Mouse (Mus musculus) layer of hippocampus, adult 9-11 months (tissue): ENCODE results near the gene Nfkbil1.
"Not testable (repeated sequence)": the region's sequence is repeated elsewhere in the genome, so short reads cannot be mapped to it uniquely, and the experiment has no call there.

ENCODE experiments used
- DNase-seq: peaks from one replicate; pipeline ENCODE4 v3.0.0; 2022

Gene Nfkbil1

DNA sequence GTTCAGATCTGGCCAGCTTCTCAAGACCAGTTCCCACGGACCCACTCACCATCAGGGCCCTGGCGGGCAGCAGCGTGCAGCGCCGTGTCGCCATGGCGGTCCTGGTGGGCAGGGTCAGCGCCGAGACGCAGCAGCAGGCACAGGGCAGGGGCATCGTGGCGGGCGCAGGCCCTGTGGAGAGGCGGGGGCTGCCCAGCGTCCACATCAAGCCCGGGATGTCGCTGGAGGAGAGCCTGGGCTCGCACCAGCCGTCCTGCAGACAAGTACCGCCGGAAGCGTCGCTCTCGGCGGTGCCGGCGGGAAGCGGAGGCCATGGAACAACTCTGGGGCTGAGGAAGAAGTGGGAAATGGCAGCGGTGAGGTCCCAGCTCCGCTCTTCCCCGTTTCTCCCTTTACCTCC lies 689 bp downstream of the Nfkbil1 start:
- no peak for DNase-seq

DNA sequence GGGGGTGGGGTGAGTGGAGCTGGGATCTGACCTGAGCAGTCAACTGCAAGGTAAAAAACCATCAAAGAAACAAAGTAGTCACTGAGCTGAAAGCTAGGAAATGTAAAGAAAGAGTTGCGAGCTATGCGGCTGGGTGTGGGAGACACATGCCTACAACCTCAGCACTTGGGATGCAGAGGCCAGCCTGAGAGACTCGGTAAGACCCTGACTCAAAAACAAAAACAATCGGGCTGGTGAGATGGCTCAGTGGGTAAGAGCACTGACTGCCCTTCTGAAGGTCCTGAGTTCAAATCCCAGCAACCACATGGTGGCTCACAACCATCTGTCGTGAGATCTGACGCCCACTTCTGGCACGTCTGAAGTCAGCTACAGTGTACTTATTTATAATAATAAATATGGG lies 1.5 kb downstream of the Nfkbil1 start:
- DNase-seq = not testable (repeated sequence)

DNA sequence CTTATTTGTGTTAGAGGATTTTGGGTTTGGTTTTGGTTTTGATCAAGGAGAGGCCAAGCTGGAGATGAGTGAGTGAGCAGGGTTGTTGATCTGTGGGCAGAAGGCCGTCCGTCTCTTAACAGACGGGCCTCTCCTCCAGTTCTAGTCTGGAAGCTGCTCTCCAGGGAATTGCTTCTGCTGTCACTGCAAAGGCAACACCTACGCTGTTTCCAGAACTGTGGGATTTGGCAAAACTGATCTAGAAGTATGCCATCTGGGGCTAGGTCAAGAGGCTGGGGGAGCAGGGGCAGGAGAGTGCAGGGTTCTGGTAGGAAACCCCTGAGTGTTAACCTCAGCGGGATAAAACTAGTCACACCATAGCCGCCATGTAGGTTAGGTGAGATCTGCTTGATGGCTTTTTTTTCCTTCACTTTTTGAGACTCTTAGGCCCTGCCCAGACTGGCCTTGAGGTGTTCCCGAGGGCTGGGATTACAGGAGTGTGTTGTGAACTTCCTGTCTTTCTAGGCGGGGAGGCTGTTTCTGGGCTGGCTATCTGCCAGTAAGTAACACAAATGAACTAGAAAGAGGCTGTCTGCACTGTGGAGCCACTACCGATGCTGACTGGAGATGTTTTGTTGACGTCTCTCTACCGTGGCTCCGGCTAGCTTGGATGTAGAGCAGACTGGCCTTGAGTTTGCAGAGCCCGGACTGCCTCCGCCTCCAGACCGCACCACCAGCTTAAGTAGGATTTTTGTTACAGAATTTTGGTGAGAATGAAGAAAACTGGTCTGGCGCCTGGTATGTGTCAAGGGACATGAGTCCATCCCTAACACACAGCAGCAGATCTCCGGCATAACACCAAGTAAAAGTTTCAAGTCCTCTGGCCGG lies 2.2 kb downstream of the Nfkbil1 start, which contains the start of gene Atp6v1g2:
Gene Atp6v1g2 (plus strand): TSS at position 547 of the 867 bp plus-strand sequence.
- DNase-seq = peak; percentile 65

DNA sequence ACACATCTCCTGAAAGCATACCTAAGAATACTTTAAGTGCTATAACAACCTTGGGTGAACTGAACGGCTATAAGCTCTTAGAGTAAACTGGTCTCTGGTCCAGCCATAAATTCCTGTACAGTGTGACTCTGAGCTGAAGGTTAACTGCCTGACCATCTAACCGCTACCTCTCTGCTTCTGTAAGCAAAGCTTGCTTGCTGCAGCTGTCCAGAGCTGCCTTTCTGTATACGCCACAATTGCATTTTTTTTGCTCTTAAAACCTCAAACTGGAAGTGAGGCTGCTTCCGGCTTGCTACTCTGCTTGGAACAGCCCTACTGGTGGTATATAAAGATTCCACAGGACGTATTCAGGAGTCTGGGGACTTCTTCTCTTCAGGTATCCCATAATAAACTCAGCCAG lies 2.9 kb downstream of the Nfkbil1 start:
- DNase-seq = no peak

DNA sequence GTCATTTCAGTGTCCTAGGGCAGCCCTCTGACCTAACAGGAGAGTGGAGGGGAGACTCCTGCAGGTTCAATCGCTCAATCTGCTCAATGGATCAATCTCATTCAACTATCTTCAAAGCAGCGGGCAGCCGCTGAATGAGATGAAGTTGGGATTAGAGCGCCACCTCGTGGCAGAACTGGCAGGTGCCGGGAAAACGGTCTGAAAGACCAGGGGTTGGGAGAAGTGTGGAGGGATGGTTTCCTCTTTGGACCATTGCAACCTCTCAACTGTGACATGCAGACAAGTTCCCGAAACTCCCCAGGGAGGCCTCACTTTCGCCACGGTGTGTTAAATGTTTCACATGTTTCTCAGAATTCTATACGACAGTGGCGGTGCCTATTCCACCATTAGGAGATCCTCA lies 3.5 kb downstream of the Nfkbil1 start:
- peak; percentile 78 for DNase-seq

DNA sequence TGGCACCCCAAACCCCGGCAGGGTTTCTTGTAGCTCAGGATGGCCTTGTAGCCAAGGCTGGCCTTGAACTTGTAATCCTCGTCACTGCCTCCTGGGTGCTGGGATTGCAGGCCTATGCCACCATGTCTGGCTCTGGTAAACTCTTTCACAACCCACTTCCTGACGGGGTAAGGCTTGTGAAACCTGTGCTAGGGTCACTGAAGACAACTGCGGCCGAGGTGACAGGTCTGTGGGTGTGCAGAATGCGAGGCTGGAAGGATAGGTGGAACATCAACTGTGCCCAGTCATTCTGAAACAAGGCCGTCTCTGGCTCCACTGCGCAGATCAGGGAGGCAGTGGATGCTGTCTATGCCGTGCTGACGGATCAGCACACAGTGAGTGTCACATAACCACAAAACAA lies 4.6 kb downstream of the Nfkbil1 start:
- DNase-seq = no peak

DNA sequence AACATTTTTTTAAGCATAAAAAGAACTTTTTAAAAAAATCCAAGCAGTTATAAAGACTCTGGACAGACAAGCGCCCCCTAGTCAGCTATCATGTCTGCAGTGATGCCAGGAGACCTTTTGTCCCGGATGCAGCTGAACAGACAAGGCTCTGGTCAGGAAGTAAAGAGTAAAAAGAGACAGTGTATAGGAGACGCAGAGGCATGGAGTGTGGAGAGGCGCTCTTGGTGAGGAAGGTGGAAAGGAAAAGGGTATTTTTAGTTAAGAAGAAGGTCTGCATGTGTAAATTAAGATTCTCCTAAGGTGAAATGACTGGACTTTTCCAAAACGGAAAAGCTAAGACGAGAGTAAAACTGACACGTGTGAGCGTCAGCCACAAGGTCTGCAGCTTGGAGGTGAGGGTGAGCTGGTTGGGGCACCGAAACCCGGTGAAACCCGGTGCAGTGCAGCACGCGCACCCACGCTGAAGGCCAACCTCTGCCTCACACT lies 9.0 kb downstream of the Nfkbil1 start:
- DNase-seq = no peak

DNA sequence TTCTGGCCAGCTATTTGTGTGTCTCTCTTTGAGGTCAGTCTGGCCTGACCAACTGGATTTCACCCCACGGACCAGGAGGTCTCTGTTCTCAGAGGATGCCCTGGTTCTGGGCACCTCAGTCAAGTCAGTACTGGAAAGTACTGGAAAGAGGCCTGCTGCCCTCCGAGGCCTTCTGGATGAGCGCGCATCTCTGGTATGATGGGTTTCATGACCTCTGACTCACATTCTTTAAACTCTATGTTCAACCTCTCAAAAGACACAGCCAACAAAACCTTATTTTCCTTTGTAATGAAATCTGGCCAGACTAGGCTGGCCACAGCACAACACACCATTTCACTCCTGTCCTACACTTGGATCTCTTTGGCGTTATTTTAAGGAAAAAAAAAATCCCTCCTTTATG lies 10.1 kb downstream of the Nfkbil1 start:
- no peak for DNase-seq

DNA sequence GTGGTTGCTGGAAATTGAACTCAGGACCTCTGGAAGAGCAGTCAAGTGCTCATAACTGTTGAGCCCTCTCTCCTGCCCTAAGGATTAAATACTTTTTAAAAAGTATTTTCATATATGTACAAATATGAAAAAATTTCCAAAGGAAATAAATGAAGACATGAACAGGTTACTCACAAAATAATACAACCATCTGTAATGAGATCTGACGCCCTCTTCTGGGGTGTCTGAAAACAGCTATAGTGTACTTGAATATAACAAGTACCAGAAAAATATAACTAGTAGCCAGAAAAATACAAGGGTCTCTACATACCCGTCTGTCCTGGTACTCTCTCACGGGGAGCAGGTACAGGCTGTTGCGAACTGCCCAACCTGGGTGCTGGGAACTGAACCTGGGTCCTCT lies 11.0 kb downstream of the Nfkbil1 start:
- no peak for DNase-seq

DNA sequence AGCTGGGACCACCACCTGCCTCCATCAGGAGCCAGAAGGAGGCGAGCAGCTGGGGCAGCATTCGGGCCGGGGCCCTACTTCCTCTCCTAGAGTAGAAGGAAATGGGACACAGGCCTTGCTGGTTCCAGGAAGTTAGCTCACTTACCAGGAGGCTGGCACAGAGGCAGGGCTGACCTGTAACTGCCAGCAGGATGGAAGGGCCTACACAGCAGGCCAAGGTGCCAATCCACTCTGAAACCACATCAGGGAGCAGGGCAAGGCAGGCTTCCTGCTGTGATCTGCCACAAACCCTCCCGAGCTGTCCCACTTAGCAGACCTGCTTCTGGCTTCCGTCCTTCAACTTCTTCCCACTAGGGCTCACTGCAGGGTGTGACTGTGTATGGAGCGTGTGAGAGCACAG lies 13.3 kb downstream of the Nfkbil1 start:
- no peak for DNase-seq

DNA sequence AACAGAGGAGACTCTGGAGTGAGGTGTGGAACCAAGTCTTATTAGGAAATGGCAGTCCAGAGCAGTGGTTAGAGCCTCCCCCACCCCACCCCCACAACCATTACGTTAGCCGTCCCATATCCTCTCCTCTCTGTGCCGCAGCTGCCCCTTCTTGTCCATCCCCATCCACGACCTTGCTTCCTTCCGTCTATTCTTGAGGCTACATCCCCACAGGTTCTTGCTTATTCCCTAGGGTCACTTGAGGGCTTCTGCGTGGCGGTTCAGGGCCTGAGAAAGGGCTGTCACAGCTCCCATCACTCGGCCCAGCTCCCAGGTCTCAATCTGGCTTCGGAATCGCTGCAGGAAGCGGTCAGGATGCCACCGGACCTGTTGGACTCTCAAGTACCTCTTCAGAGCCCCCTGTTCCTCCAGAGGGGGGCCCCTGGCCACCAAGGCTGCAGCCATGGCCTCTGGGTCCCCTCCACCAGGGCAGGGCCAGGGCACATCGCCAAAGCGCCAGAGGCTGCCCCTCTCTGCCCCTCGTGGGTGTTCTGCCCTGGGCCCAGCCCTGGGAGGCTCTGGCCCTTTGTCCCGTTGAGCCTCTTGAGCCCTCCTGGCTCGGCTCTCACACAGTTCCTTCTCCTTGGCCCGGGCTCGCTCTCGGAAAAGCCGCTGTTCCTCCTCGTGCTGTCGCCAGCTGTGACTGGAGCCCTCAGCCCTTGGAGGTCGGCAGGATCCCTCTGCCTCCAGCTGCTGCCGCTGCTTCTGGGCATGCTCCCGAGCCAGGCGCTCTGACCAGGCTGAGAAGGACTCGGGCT lies 15.2 kb downstream of the Nfkbil1 start, which contains the start of gene Gm16181:
Gene Gm16181 (plus strand): TSS at position 679 of the 797 bp plus-strand sequence.
- DNase-seq = no peak

DNA sequence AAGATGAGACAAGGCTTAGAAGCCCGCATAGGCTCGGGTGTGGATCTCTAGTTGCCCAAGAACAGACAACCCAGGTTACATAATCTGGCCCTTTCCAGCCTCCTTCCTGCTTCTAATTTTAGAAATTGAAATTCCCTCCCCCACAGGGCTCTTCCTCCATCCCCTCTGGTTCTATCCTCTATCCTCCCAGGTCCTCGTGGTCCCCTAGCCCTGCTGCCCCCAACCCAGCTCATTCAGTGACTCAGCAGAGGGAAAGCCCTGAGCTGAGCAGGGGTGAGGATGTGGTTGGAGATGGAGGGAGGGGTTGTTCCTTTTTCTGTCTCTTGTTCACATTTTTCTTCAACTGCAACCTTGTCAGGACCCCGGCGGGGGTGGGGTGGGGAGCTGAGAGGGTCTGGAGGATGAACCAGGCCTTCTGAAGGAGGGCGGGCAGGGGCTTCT lies 16.0 kb downstream of the Nfkbil1 start:
- DNase-seq = no peak

DNA sequence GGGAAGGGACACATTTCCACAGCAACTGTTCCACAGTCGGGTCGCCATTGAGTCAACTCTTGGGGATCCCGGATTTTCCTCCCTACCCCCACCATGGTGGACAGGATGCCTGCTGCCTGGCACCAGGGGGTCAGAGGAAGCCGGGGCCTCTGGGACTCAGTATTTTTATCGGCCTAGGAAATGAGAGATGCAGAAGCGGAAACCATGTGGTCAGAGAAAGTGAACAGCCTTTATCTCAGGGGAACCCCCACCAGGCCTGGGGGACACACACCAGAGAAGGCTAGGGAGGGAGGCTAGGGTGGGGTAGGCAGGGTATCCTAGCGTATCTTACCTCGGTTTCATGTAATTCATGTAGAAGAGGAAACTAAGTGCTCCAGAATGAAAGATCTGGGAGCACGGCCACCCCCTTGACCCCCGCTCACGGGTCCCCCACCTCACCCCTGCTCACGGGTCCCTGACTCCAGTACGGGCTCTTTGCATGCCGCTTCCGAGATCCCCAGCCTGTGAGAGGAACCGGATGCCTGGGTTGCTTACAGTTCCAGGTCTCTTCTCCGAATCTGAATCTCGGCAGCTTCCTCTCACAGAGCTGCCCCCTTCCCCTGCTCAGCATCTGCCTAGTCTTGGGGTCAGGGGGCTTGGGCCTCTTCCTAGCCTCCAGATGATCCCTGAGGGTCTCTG lies 16.9 kb downstream of the Nfkbil1 start:
- no peak for DNase-seq

DNA sequence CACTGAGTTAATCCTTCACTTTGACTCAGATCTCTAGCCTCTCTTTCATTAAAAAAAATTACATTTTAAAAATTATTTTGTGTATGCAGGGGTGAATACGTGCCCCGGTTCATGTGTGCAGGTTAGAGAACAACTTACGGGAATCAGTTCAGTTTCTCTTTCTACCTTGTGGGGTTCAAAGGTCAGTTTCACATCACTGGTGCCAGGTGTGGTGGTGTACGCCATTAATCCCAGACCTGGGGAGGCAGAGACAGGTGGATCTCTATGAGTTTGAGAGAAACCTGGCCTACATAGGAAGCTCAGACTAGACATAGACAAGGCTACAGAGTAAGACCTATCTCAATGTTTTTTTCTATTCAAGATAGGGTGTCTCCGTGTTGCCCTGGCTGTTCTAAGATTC lies 22.5 kb downstream of the Nfkbil1 start:
- no peak for DNase-seq

DNA sequence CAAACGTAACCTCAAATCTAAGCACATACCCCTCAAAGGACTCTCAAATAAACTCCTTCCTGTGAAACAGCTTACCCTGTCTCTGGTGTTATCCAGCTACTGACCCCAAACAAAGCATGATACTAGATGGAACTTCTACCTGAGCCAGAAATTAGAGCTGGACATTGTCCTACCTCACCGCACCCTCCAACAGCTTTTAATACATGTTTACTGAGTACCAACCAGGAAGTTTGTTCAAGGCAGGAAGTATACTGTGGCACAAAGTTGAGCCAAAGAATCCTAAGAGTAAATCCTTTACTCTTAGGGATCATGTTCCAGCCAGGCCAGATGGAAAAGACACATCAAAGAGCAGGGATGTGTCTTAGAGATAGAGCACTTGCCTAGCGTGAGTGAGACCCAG lies 25.0 kb downstream of the Nfkbil1 start:
- DNase-seq = no peak

DNA sequence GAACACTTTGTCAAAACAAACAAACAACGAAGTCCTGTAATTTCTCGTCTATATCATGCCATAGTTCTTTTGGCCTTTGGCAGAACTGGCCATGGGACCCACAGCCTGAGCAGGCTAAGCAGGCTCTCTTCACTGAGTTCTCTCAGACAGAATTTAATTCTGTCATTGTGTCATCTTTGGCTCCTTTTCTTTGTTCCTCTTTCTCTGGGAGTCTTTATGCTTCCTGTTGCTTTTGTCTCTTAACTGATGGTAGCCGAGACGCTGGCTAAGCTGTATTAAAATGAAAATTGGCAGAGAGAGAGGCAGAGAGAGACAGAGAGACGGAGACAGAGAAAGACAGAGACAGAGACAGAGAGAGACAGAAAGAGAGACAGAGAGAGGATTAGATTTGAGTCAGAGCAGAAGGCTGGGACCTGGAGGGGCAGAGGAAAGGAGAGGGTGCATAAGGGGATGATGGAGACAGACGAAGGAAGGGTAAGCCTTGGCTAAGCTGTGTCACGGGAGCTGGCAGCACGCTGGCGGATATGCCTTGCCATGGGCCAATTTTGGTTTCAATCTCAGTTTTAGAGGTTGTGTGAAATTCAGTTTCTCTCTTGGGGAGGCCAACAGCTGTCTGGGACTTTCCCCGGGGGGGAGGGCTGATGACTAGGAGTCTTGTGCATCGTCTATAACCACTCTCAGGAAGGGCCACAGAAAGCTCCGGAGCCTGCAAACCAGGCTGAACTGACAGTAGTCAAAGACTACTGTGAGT lies 25.6 kb downstream of the Nfkbil1 start:
- DNase-seq = no peak

DNA sequence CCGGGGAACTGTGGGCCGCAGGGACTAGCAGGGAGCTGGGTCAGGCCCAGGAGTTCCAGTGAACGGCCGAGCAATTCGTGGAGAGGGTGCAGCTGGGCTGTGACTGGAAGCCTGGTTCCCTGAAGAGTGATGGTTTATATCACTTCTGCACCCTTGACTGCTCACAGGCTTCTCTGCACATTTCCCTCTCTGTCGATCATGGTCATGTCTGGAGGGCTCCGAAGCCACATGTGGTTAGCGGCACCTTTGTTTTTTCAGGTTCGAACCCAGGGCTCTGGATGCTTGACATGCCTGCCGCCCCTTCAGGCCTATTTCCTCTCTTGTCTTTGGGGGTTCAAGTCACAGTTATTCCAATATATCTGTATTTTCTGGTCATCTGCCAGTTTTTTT lies 30.2 kb downstream of the Nfkbil1 start:
- no peak for DNase-seq

DNA sequence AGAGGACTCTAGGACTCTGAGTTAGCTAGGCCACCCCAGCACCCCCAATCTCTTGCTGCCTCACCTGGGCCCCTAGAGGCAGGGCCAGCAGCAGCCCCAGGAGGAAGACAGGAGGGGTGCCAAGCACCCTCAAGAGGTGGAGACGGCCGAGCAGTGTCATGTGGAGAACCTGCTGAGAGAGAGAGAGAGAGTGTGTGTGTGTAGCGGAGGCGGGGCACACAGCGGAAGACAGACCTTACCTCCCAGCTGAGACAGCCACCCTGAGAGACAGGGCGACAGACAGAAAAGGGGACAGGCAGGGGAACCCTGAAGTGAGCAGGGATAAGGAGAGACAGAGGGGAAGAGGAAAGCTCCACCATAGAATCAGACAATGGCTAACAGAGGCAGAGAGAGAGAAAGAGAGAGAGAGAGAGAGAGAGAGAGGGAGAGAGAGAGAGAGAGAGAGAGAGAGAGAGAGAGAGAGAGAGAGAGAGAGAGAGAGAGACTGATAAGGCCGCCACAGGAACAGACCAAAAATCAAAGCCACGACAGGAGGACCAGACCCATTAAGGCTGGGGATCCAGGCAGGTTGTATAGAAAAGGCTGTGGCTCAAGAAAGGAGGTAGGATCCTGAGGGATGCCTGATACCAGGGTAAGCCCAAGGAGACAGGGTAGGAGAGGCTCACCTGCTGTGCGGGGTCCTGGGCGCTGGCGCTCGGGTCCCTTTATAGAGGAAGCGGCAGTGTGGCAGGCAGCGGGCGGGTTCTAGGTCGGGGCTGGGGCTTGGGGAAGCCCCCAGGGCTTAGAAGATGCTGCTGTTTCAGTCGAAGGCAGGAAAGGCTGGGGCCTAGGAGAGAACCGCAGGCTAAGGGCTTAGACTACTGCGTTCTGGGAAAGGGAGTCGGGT lies 30.9 kb downstream of the Nfkbil1 start, which contains the start of gene Lta:
Gene Lta (minus strand): TSS at position 858 of the 886 bp plus-strand sequence.
- no peak for DNase-seq

DNA sequence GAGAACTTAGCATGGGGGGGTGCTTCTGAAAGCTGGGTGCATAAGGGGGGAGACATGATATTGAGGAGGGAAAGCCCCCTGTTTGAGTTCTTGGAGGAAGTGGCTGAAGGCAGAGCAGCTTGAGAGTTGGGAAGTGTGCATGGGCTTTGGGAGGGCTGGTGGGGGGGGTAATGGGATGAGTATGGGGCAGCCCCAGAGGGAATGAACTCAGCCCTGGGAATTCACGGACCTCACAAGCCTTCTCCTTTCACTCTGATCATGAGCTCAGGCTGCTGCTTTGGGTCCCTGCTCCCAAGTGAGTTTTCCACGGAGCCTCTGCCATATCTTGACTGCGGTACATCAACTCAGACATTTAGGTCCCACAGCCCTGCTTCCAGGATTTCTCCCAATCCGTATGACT lies 33.1 kb downstream of the Nfkbil1 start:
- DNase-seq = no peak

DNA sequence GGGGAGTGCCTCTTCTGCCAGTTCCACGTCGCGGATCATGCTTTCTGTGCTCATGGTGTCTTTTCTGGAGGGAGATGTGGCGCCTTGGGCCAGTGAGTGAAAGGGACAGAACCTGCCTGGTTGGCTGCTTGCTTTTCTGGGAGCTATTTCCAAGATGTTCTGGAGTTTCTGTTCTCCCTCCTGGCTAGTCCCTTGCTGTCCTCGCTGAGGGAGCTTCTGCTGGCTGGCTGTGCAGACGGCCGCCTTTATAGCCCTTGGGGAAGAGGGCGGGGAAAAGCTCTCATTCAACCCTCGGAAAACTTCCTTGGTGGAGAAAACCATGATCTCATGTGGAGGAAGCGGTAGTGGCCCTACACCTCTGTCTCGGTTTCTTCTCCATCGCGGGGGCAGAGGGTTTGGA lies 33.8 kb downstream of the Nfkbil1 start, which contains the start of gene Tnf:
Gene Tnf (minus strand): TSS at position 221 of the 400 bp plus-strand sequence.
- DNase-seq = no peak

DNA sequence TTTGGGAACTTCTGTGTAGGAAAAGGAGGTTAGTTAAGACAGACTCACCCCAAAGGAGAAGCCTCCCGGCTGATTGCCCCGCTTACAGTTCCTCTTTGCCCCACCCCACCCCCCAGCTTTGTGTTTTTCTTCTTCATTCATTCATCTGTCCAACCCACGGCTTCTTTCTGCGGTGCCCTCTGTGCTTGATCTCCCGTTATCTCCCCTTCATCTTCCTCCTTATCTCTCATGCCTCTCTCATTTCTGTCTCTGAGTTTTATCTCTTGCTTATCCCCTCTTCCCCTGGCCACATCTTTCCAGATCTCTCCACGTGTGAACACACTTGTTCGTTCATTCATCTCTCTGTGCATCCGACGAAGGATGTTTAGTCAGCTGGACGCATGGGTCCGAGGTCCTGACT lies 34.5 kb downstream of the Nfkbil1 start:
- no peak for DNase-seq
